Mouse (Mus musculus): ENCODE data around the gene Atp5d. TPM values are rescaled to one million over a fixed set of nuclear protein-coding genes. Genes with fewer than 3 reads are reported as not detected.
"Not testable (repeated sequence)": the region's sequence is repeated elsewhere in the genome, so short reads cannot be mapped to it uniquely, and the experiment has no call there.

Gene Atp5d
- polyA plus RNA-seq, 1 experiment: 561 TPM

GRCm38 (mm10) chr10:80165392-80166128 is 27.1 kb downstream of the Atp5d start, which contains the start of gene Cirbp:
TSS of gene Cirbp (plus strand) at chr10:80165985.
- no peak for DNase-seq (ENCODE audit: low read depth)

DNA sequence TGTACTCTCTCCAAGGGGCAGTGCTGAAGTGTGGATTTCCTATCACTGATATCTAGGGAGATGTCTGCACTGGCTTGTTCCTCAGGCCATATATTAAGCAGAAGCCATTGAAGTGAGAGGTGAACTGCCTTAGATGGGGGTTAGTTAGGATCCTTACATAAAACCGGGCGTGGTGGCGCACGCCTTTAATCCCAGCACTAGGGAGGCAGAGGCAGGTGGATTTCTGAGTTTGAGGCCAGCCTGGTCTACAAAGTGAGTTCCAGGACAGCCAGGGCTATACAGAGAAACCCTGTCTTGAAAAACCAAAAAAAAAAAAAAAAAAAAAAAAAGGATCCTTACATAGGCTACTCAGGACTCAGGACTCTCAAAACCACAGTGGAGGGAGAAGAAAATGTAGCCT is 27.7 kb downstream of the Atp5d start:
- not testable (repeated sequence) for DNase-seq (ENCODE audit: low read depth)

- no peak for DNase-seq (ENCODE audit: low read depth)
Measured at GRCm38 (mm10) chr10:80167460-80168037, 29.1 kb downstream of the Atp5d start.

GRCm38 (mm10) chr10:80168038-80168661 is 29.7 kb downstream of the Atp5d start:
- DNase-seq (ENCODE audit: low read depth): no peak

DNA sequence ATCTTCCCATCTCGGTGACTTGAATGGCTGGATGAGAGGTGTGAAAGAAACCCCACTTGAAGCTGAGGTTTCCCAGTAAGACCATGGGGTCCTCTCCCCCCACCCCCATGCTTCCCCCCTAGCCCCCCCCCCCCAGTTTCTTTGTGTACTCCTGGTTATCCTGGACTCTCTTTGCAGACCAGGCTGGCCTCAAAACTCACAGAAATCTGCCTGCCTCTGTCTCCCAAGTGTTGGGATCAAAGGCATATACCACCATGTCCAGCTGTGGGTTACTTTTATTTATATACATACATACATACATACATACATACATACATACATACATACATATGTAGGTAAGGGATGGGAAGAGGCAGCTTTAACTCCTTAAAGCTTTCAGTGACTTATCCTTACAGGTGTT is 30.6 kb downstream of the Atp5d start:
- DNase-seq (ENCODE audit: low read depth): no peak

GRCm38 (mm10) chr10:80169651-80170050 is 31.2 kb downstream of the Atp5d start:
- DNase-seq (ENCODE audit: low read depth): no peak

GRCm38 (mm10) chr10:80170052-80170451 is 31.6 kb downstream of the Atp5d start:
- no peak for DNase-seq (ENCODE audit: low read depth)

GRCm38 (mm10) chr10:80170601-80171021 is 32.2 kb downstream of the Atp5d start:
- no peak for DNase-seq (ENCODE audit: low read depth)

DNA sequence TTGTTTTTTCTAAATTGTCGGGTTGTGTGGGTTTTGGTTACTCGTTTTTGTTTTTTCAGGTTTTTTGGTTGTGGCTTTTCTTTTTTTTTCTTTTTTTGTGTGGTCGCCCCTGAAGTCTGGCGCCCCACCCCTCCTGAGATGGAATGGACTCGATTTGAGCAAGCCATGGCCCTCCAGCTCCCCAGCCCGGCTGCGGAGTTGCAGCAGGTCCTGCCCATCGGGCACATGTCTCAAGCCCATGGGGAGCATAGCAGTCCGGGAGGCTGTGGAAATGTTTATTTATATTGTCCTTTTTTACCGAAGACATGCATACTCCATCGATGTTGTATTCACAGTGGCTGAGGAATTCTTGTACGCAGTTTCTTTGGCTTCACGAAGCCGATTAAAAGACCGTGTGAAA is 32.8 kb downstream of the Atp5d start:
- no peak for DNase-seq (ENCODE audit: low read depth)

DNA sequence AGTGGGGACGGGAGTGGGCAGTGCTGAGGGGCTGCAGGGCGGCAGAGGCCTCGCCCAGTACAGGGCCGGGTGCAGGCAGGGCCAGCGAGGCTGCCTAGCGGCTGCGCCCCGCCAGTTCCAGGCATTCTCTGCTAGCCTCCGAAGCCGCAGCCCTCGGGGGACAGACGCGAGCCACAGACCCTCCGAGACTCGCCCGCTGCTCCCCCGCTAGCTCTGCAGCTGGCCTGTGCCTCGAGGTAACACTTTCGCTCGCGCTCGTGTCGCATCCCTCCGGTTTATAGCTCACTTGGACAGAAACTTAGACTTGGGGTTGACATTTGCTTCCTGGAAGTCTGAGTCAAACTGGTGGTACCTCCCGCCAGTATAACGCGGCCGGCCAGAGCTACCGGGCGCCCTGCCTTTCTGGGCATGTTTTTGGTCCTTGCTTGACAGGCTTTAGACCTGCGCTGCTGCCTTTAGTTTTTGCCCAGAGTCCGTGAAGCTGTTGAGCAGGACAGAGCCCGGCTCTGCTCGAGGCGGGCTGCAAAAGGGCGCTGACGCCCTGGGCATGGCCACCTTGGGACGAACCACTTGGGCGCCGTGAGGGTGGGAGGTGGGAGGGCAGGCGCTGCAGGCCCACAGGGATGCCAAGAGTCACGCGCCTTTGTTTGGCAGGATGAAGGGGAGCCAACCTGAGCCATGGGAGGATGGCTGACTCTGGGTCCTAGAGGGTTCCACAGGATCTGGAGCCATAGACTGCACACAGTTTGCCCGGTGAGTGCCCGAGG is 33.5 kb downstream of the Atp5d start:
- no peak for DNase-seq (ENCODE audit: low read depth)

DNA sequence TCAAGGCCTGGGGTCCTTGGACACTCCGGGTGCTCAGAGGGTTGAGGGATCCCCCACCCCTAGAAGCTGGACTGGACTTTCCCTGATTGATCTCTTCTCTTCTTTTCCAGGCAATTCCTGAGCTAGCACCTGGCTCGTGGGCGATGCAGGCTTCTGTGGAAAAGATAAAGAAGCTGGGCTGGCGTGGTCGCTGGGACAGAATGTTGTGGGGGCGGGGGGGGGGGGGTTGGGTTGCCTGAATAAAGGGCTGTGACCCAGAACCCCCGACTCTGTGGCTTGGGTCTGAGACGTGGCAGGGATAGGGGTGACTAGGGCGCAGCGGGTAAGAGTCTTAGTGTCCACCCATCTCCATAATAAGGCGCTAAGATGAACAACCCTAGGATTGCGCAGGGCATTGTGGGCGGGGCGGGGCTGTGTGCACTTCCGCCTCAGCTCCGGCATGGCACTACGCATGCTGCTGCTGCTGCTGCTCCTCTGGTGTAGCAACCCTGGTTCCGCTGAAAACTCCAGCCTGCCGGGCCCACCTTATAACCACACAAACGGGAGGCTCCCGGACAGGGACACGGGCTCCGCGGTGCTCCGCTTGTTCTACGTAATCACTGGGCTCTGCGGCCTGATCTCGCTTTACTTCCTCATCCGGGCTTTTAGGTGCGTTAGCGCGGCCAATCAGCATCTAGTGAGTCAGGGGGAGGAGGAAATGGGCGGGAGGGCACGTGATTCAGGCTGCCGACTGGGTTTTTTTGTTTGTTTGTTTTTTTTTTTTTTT is 34.3 kb downstream of the Atp5d start, which contains the start of gene 1600002K03Rik:
TSS of gene 1600002K03Rik (plus strand) at position 418 of the 766 bp plus-strand sequence.
- no peak for DNase-seq (ENCODE audit: low read depth)

DNA sequence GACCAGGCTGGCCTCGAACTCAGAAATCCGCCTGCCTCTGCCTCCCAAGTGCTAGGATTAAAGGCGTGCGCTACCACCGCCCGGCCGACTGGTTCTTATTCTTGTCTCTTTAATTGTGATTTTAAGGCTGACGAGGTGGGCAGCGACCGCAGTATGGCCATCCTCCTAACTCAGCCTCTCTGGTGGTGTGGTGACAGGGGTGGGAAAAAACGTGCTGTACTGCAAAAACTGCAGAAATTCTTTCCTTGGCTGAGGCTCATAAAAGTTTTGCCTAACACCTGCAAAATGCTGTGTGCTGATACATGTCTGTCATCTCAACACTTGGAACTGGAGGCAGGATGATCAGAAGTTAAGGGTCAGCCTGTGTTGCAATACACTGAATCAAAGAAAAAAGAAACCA is 34.9 kb downstream of the Atp5d start:
- no peak for DNase-seq (ENCODE audit: low read depth)

DNA sequence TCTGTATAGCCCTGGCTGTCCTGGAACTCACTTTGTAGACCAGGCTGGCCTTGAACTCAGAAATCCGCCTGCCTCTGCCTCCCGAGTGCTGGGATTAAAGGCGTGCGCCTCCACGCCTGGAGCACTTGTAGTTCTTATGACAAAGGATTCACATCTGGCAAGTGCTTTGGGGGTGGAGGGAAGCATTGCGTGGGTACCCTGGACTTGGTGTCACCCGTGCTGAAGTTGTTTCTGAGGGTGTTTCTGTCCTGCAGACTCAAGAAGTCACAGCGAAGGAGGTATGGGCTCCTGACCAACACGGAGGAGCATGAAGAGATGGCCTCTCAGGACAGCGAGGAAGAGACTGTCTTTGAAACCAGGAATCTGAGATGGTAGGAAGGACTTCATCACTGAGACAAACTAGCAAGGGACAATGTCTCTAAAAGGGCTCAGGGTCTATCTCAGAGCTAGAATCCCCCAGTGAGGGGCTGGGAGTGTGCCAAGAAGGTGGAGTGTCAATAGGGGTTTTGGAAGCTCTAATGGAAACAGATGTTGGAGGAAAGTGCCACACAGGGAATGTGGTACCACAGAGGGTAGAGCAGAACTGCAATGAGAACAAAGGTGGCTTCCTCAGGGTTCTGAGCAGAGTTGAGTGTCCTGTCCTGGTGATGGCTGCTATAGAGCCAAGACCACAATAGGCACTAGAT is 35.7 kb downstream of the Atp5d start:
- no peak for DNase-seq (ENCODE audit: low read depth)

DNA sequence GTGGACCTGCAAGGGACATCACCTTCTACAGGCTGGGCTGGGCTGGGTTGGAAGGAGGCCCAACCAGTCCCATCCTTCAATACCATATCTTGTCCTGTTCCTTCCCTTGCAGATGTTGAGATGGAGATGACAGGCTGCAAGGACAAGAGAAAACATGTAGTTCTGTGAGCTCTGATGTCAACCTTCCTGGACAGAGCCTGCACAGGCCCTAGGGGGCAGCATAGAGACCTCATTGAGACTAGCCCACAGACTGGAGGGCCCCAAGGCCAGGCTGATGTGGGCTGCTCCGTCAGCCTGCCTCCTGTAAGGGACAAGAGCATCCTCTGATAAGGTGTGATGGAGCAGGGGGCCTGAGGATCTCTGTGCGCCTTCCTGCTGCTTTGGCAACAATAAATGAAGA is 36.3 kb downstream of the Atp5d start:
- DNase-seq (ENCODE audit: low read depth): no peak

- no peak for DNase-seq (ENCODE audit: low read depth)
Measured at GRCm38 (mm10) chr10:80175536-80176269, 37.3 kb downstream of the Atp5d start.

DNA sequence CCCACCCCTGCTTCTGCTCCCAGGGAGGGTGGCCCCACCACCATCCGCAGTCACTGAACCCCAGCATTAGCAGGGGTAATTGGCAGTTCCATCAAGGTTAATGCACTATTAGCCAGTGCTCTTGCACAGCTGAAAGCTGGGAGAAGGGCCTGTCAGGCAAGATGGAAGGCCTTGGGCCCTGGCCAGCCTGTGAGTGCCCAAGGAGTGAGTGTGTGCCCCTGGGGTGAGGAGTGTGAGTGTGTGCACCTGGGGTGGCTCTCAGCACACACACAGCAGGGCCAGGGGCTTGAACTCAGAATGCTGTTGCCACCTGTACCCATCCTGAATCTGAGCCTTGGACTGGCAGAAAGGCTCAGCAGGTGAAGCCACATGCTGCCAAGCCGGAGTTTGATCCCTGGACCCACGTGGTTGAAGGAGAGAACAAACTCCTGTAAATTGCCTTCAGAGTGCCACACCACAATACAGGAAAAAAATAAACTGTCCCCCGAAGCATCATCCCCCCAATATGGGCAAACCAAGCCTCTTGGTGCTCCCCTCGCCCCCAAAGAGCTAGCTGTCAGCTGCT is 37.9 kb downstream of the Atp5d start:
- DNase-seq (ENCODE audit: low read depth): no peak

DNA sequence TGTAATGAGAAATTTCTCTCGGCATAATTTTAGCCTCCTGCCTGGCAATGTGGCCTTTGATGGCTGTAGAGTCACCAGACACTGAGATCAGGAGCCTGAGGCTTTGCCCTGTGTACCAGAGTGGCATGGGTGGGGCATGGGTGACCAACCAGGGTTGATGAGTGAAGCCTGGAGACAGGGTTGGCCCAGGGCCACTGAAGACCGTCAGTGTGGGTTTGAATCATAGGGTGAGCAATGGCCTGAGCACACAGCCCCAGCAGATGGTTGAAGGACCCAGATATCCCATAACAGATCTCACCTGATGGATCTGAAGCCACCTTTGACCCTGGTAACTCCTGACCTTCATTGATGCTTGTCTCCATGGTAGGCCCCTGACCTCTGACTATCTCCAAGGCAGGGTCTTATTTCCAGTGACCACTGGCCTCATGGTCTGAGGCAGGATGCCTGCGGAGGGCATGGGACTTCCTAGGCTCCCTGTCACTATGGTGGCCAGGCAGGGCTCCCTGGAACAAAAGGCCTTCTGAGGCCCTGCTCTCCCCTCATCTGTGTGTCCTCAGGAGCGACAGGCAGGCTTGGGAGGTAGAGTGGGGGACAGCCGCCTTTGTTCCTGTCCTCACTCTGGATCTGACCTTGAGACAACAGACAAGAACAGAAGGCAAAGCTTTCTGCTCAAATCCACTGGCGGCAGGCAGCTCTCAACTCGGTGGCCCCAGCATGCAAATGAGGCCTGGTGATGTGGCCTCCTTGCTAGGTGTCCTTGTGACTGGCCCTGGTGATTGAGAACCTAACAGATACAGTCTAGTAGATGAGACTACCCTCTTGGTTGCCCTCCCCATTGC is 39.2 kb downstream of the Atp5d start:
- DNase-seq (ENCODE audit: low read depth): no peak

DNA sequence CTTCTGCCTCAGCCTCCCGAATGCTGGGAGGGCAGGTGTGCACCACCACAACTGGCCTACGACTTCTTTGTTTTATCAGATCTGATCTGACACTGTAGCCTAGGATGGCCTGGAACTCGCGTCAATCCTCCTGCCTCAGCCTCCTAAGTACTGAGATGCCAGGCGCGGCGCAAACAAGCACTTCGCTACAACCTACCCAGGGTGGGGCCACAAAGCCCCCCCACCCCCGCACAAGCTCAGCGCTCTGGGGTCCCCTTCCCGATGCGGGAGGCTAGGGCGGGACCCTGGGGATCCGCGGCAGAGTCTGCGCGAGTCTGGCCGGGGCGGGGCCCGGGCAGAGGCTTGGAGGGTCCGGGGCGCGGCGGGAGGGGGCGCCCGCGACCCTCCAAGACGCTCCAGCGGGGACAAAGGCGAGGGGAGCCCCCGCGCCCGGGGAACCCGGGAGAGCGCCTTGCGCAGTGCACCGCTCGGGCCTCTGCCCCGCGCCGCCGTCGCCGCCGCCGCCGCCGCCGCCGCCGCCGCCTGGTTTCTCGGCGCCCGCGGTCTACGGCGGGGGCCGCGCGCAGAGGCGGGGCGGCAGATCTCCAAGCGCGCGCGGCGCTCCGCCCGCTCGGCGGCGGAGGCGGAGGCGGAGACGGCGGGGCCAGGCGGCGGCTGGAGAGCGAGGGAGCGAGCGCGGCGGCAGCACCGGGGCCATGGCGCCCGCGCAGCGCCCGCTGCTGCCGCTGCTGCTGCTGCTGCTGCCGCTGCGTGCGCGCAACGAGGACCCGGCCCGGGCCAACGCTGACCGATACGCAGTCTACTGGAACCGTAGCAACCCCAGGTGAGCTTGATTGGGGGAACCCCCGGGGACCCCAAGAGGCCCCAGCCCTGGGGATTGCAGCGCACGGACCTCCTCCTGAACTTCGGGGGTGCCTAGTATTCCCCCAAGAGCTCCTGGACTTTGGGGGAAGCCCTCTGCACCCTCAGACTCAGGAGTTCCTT is 40.9 kb downstream of the Atp5d start, which contains the start of gene Efna2:
TSS of gene Efna2 (plus strand) at position 415 of the 984 bp plus-strand sequence.
- DNase-seq (ENCODE audit: low read depth): no peak

Data from gonadal fat pad, adult 2 months (tissue).